Mouse (Mus musculus) megakaryocyte, adult 5-6 weeks (primary cell): ENCODE results near the gene Snrpf. TPM values are rescaled to one million over a fixed set of nuclear protein-coding genes. Genes with fewer than 3 reads are reported as not detected.
A peak's percentile ranks its signal among the peaks of the same experiment; 100 is the strongest.
"Not testable (repeated sequence)": the region's sequence is repeated elsewhere in the genome, so short reads cannot be mapped to it uniquely, and the experiment has no call there.

Experiments used
- ATAC-seq: 2 replicates; pipeline ENCODE4 v1.8.0; 2016; ENCODE audit warnings: mild to moderate bottlenecking, inconsistent platforms; ENCODE audit not compliant: poor library complexity, severe bottlenecking
- total RNA-seq, 2 experiments: library from RNA; stranded (forward) in 1 of 2; stranded (reverse) in 1 of 2; fragments of 153-499, 151-499 nt in 1 of 2; fragments of 221-1000, 200-1000 nt in 1 of 2; gene quantifications; 2 replicates each; pipeline versions ENCODE4 v1.2.3 to v1.2.4; 2015 to 2017

The Snrpf gene
- total RNA-seq, 2 experiments from 2014 or later, result 89.2 to 127 TPM

DNA sequence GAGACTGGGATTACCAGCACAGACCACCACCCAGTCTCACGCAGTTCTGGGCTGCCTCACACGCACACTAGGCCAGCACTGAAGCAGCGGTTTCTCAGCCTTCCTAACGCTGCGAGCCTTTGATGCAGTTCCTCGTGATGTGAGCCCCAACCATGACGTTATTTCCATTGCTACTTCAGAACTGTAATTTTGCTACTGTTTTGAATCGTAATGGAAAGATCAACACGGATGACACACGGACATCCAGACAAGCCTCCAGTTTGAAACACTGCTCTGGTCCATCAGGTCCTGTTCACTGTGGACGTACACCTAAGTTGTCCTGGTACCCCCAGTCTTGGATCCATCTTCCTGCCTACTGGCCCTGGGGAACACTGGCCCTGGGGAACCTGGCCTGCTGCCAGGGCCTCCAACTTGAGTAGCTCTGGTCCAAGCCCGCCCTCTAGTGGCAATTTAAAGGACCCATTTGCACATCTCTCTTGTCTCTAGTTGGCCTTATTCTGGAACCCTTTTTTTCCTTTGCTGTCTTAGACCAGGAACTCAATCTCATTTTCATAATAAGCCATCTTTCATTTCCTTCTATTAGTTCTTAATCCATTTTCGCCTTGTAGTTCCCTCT lies 12.1 kb downstream of the Snrpf start:
- ATAC-seq, result peak; percentile 90

DNA sequence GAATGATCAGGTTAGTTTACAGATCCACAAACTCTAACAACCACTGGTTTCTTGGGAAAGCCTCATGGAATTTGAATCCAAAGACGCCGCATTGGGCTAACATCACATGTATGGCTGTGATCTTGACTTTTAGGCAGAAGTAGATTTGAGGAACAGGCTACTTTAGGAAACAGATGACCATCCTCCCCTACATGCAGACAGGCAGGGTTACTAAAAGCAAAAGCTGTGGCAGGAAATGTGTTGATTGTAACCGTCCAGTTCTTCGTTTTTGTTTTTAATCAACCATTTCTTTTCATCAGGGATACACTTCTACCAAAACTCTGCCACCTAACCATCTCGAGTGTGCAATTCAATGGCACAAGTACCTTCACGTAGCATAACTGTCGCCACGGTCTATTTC lies 13.5 kb downstream of the Snrpf start:
- peak; percentile 56; the same call in 1 of the 2 replicates for ATAC-seq

DNA sequence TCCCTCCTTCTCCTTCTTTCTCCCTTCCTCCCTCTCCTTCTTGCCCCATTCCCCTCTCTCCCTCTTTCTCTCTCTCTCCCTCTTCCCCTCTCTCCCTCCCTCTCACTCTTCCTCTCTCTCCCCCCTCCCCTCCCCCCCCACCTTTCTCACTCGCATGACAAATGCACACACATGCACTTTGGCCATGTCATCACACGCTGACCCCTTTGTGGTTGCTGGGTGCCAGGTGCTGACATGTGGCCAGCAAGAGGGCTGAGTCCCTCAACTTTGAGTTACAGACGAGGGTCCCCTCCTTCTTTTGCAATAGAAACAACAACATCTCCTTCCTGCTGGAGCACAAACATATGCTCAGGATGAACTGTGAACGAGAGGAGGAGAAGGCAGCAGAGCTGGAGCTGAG lies 14.5 kb downstream of the Snrpf start:
- no peak for ATAC-seq

GRCm38 (mm10) chr10:93572209-93572608 lies 17.3 kb downstream of the Snrpf start:
- ATAC-seq, result no peak

GRCm38 (mm10) chr10:93568671-93569070 lies 20.8 kb downstream of the Snrpf start:
- no peak for ATAC-seq

GRCm38 (mm10) chr10:93567841-93568566 lies 21.5 kb downstream of the Snrpf start:
- no peak for ATAC-seq

DNA sequence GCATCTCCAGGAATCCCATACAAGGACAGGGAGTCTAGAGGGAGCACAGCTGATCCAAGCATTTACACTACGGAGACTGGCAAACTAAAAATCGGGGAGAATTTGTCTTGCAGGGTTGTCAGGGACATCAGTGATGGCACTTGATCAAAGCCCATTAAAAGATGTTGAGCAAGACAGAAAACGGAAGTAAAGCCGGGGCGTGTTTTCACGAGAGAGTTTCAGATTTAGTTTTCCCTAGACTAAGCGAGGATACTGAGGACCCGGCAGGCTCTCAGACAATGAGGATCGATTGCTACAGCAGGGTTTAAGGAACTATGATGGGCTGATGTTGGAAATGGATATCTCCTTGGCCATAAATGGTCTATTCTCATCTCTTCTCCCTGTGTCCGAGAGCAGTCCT lies 22.4 kb downstream of the Snrpf start:
- ATAC-seq, result peak; percentile 68

DNA sequence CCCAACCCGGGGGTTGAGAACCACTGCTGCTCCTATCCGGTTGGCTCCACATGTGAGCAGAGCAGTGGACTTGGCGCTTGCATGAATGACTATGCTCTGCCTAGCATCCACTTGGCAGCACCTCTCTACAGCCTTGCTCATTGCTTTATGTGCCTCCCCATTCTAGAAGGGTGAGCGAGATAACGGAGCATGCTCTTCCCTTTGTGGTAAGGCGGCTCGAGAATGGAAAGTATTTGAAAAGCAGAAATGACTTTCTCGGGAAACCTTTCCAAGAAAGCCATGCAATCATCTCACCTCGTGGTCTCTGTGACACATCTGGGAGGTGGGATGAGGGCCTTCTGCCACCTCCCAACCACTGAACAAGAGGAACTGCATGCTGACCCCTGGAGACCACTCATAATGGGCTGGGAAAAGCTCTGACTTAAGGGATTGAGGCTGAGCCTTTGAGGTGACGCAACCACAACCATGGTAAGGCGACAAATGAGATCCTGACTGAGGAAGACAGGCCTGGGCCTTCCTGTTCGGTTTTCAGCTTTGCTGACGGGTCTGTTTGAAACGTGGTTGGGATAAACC lies 24.9 kb downstream of the Snrpf start:
- ATAC-seq, result peak; percentile 63

GRCm38 (mm10) chr10:93559786-93560185 lies 29.7 kb downstream of the Snrpf start:
- ATAC-seq, result no peak

- ATAC-seq, result not testable (repeated sequence)
Observed at GRCm38 (mm10) chr10:93557971-93558370, 31.5 kb downstream of the Snrpf start.

DNA sequence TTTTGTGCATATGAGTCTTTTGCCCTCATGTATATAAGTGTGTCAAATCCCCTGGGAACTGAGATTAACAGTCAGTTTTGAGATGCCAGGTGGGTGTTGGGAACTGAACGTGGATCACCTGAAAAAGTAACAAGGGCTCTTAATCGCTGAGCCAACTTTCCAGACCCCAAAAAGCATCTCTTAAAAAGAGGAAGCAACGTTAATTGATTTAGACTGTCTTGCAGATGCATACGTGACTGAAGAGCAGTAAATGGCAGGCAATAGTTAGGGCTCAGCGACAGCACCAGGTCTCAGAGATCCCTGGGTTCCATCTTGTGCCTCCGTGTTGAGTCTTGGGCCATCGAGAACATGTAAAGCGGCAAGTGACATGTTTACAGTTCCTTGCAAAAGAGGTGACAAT lies 36.9 kb downstream of the Snrpf start:
- no peak for ATAC-seq

- no peak for ATAC-seq
Observed at GRCm38 (mm10) chr10:93549821-93550220, 39.7 kb downstream of the Snrpf start.

DNA sequence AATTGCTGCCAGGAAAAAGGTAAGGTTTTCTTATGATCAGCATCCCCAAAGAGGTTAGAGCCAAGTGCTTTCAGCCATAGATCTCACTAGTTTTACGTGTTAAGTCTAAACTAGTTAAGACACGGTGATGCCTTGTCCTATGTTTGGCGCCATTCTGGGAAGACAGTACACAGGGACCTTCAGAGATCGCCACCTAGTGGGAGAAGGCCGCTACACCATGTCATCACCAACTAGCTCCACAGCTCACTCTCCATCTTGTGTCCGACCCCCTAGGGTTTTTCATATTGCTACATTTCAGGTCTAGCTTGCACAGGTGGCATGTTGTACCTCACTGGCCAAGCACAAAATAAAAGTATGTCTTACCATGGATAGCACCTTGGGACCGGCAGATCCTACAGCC lies 40.5 kb downstream of the Snrpf start:
- ATAC-seq, result peak; percentile 97

GRCm38 (mm10) chr10:93547741-93548270 lies 41.7 kb downstream of the Snrpf start:
- ATAC-seq, result no peak

- ATAC-seq, result no peak
Observed at GRCm38 (mm10) chr10:93544172-93544571, 45.3 kb downstream of the Snrpf start.

DNA sequence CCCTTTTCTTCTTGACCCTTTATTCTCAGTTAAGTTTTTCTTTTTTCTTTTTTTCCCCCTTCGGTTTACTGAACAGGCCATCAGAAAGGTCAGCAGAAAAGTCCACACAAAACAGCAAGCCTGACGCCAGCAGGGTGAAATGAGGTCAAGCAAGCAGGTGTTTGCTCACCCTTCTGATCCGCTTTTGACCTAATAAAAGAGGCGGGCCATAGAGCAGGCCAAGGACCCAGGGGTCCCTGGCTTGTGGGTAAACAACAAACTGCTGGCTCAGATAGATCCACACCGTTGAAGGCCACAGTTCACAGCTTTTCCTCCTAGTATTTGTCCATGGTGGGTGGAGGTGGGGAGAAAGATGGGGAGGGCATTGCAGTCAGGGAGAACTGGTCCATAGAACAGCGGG lies 46.3 kb downstream of the Snrpf start:
- no peak for ATAC-seq

DNA sequence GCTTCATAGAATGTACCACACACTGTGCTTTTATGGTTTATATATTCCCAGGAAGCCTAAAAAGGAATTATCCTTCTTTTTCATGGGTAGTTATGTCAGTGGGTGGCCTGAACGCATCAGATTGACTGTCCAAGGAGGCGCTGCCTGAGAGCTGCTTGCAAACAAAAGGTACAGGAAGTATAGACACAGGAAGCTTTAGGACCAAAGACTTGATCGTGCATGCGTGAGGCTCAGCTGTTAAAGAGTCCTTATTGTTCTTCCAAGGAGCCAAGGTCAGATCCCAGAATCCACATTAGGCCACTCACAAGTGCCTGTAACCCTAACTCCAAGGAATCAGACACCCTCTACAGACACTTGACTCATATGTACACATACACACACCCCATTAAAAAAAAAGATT lies 47.1 kb downstream of the Snrpf start:
- ATAC-seq, result no peak

DNA sequence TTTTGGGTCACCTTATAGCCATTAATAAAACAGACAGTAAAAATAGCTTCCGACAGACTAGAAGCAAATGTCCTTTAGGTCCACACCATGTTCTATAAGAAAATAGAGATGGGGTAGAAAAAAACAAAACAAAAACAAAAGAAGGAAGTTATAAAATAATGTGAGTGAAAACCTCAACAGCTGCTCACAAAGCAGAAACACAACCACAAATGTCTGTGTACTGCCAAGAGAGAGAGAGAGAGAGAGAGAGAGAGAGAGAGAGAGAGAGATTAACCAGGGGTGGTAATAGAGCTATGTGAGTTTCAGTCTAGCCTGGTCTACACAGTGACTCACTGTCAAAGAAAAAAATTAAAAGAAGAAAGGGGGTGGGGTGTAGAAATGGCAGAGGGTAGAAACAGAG lies 47.9 kb downstream of the Snrpf start:
- no peak for ATAC-seq

GRCm38 (mm10) chr10:93540431-93541210 lies 48.9 kb downstream of the Snrpf start, which contains the start of gene Ccdc38:
Gene Ccdc38 (plus strand): TSS chr10:93540632.
- peak; percentile 22; the same call in 1 of the 2 replicates for ATAC-seq

- peak; percentile 97 for ATAC-seq
Observed at GRCm38 (mm10) chr10:93539775-93540430, 49.6 kb downstream of the Snrpf start, which contains the start of gene Amdhd1. Gene Amdhd1 (minus strand): TSS chr10:93540033.
